Mouse (Mus musculus) liver, postnatal 0 days (tissue): Measurements from ENCODE around the gene Itsn1. TPM values are rescaled to one million over a fixed set of nuclear protein-coding genes. Genes with fewer than 3 reads are reported as not detected.
A peak's percentile ranks its signal among the peaks of the same experiment; 100 is the strongest.

Source experiments
- ATAC-seq: fragments of 200-750 bp; cut with Nextera tagmentation; 2 replicates; pipeline ENCODE4 v1.8.0; 2017; ENCODE audit warnings: mild to moderate bottlenecking, moderate library complexity
- DNase-seq: peaks from one replicate; pipeline ENCODE4 v3.0.0-alpha.2; 2016
- H3K27ac ChIP-seq: fragments of 300-500 bp; sonication (generic); 2 replicates; pipeline ENCODE4 v1.5.1; 2014; ENCODE audit warnings: antibody characterized with exemption, moderate library complexity, mild to moderate bottlenecking, low read depth
- H3K27me3 ChIP-seq: fragments of 300-500 bp; sonication (generic); 2 replicates; pipeline ENCODE4 v1.6.1; 2014; ENCODE audit warnings: low read length, control low read depth, mixed read lengths; ENCODE audit not compliant: insufficient read depth
- H3K36me3 ChIP-seq: fragments of 300-500 bp; sonication (generic); replicated peaks from 2 replicates; pipeline ENCODE4 v1.6.1; 2014; ENCODE audit warnings: mild to moderate bottlenecking, control low read depth, low read length, moderate library complexity, mixed read lengths; ENCODE audit not compliant: insufficient read depth
- H3K4me1 ChIP-seq: fragments of 300-500 bp; sonication (generic); 2 replicates; pipeline ENCODE4 v1.6.1; 2014; ENCODE audit warnings: antibody characterized with exemption, mild to moderate bottlenecking, control low read depth; ENCODE audit not compliant: insufficient read depth
- H3K4me2 ChIP-seq: fragments of 300-500 bp; sonication (generic); 2 replicates; pipeline ENCODE4 v1.6.1; 2014; ENCODE audit warnings: low read depth, mild to moderate bottlenecking, low read length, moderate library complexity, mixed read lengths
- H3K4me3 ChIP-seq: fragments of 300-500 bp; sonication (generic); 2 replicates; pipeline ENCODE4 v1.5.1; 2014; ENCODE audit warnings: low read depth, low read length
- H3K9ac ChIP-seq: fragments of 300-500 bp; sonication (generic); replicated peaks from 2 replicates; pipeline ENCODE4 v1.6.1; 2014; ENCODE audit warnings: mild to moderate bottlenecking, moderate library complexity
- H3K9me3 ChIP-seq: fragments of 300-500 bp; sonication (generic); 2 replicates; pipeline ENCODE4 v1.6.1; 2016; ENCODE audit warnings: mild to moderate bottlenecking, control low read depth, low read length, mixed read lengths
- CTCF ChIP-seq: sonication (generic); IDR thresholded peaks from 2 replicates; pipeline ENCODE4 v1.5.1; 2016; ENCODE audit warnings: antibody characterized with exemption, low read depth
- EP300 ChIP-seq: IDR thresholded peaks from 2 replicates; pipeline ENCODE4 v1.6.1; 2016; ENCODE audit warnings: antibody characterized with exemption, low read depth, mild to moderate bottlenecking
- WGBS: fragments of 180-500 bp; shearing (Covaris S2); extraction: QIAGEN DNeasy Blood & Tissue Kit; methylation state at CpG from one replicate; pipeline ENCODE4 v1.1.7; 2014; ENCODE audit not compliant: insufficient replicate concordance; 5-methylcytosine and 5-hydroxymethylcytosine counted together
- polyA plus RNA-seq: library from polyadenylated mRNA; unstranded; fragments of >200 nt; fragmentation: Nextera tagmentation; extraction: Ambion mirVana; gene quantifications from 2 replicates; pipeline ENCODE4 v1.2.1, GENCODE M21; 2015

Gene Itsn1
- polyA plus RNA-seq, 1 experiment from 2014 or later: 19.7 TPM

GRCm38 (mm10) chr16:91793507-91794278 lies 64.6 kb downstream of the Itsn1 start:
- DNase-seq (no peak), ATAC-seq (no peak)
- H3K9ac ChIP-seq: no peak overlapping the region
- no peaks in the 10 kb centered on the region for H3K9me3 ChIP-seq
- H3K4me3 ChIP-seq: no peak overlapping the region
- 22% methylated on average over 13 of the region's 13 CpGs for WGBS
- peak overlapping the region; percentile 79 for H3K27ac ChIP-seq
- peak overlapping the region; percentile 56 for H3K4me2 ChIP-seq
- peaks cover 2% of the 10 kb centered on the region; the same call in 1 of the 2 replicates for H3K36me3 ChIP-seq
- H3K4me1 ChIP-seq: peaks cover 38% of the 10 kb centered on the region
- no peaks in the 10 kb centered on the region for H3K27me3 ChIP-seq
- no peak for TF ChIP-seq CTCF
- 0 out of 2 replicates have a peak, but pooled peaks have one; percentile 28 for TF ChIP-seq EP300

DNA sequence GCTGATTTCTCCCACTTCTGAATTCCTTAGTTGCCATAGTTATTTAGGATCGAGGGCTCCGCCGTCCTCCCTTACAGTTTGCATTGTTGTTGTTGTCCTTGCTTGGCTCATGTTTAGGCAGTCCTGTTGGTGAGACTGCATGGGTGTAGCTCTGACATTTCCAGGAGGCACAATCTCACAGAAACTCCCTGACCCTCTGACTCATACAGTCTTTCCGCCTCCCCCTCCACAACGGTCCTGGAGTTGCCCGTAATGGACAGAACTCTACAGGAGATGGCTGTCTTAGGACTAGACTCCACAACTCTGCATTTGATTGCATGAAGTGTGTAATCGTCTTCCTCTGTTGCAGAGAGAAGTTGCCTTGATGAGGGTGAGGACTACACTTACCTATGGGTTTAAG lies 65.2 kb downstream of the Itsn1 start:
- no peak overlapping the region for H3K9ac ChIP-seq
- DNase-seq (no peak), ATAC-seq (no peak)
- peak overlapping the region; percentile 79 for H3K27ac ChIP-seq
- TF ChIP-seq EP300 (no peak), CTCF (no peak)
- H3K27me3 ChIP-seq: no peaks in the 10 kb centered on the region
- H3K4me3 ChIP-seq: no peak overlapping the region
- H3K9me3 ChIP-seq: no peaks in the 10 kb centered on the region
- WGBS: 63% methylated on average over 7 of the region's 7 CpGs
- H3K4me1 ChIP-seq: peaks cover 38% of the 10 kb centered on the region
- H3K36me3 ChIP-seq: peaks cover 2% of the 10 kb centered on the region; the same call in 1 of the 2 replicates
- H3K4me2 ChIP-seq: 0 out of 2 replicates have a peak overlapping the region, but pooled peaks have one; percentile 4

DNA sequence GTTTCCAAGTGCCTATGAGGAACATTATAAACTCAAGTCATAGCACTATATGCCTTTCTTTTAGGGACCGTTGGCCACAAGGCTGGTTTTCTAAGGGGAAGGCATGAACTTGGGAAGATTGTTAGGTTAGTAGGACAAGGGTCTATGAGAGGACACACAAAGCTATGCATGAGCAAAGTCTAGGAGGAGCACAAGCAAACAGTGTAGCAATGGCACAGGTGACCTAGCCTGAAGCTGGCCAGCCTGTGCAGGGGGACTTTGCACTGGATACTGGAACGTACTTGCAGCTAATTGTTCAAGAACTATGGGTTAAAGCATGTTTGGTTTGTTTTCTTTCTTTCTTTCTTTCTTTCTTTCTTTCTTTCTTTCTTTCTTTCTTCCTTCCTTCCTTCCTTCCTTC lies 66.0 kb downstream of the Itsn1 start:
- no peak overlapping the region for H3K4me3 ChIP-seq
- TF ChIP-seq EP300 (peak; percentile 66; the same call in 1 of the 2 replicates), CTCF (no peak)
- H3K36me3 ChIP-seq: peaks cover 2% of the 10 kb centered on the region; the same call in 1 of the 2 replicates
- no peaks in the 10 kb centered on the region for H3K9me3 ChIP-seq
- no peaks in the 10 kb centered on the region for H3K27me3 ChIP-seq
- DNase-seq (peak; percentile 47), ATAC-seq (peak; percentile 96)
- no peak overlapping the region for H3K4me2 ChIP-seq
- H3K27ac ChIP-seq: peak overlapping the region; percentile 79
- H3K4me1 ChIP-seq: peaks cover 33% of the 10 kb centered on the region
- no peak overlapping the region for H3K9ac ChIP-seq
- 62% methylated on average over 2 of the region's 2 CpGs for WGBS

GRCm38 (mm10) chr16:91795606-91796005 lies 66.5 kb downstream of the Itsn1 start:
- TF ChIP-seq EP300: no peak
- TF ChIP-seq CTCF: no peak
- ATAC-seq (no peak), DNase-seq (no peak)
- WGBS: 82% methylated on average over 9 of the region's 9 CpGs
- Histone ChIP-seq H3K9me3 (no peaks in the 10 kb centered on the region), H3K36me3 (peaks cover 2% of the 10 kb centered on the region; the same call in 1 of the 2 replicates), H3K27ac (peak overlapping the region; percentile 59), H3K4me1 (peaks cover 28% of the 10 kb centered on the region), H3K4me2 (no peak overlapping the region), H3K27me3 (no peaks in the 10 kb centered on the region), H3K4me3 (no peak overlapping the region), H3K9ac (no peak overlapping the region)

DNA sequence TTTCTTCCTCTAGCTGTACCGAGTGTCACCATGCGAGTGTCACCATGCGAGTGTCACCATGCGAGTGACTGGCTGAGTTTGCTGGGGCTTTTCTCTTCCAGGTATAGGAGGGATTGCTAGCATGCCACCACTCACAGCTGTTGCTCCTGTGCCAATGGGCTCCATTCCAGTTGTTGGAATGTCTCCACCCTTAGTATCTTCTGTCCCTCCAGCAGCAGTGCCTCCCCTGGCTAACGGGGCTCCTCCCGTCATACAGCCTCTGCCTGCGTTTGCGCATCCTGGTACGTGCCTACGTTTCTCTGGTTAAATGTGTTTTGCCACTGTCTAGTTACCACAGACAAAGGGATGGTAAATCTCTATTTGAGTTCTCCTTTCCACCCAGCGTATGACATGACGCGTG lies 72.3 kb downstream of the Itsn1 start:
- Histone ChIP-seq H3K9me3 (no peaks in the 10 kb centered on the region), H3K9ac (no peak overlapping the region), H3K36me3 (peaks cover 23% of the 10 kb centered on the region), H3K4me2 (no peak overlapping the region), H3K27ac (no peak overlapping the region), H3K27me3 (no peaks in the 10 kb centered on the region), H3K4me1 (peaks cover 5% of the 10 kb centered on the region), H3K4me3 (no peak overlapping the region)
- WGBS: 88% methylated on average over 13 of the region's 13 CpGs
- DNase-seq (no peak), ATAC-seq (no peak)
- TF ChIP-seq CTCF (no peak), EP300 (no peak)

- Histone ChIP-seq H3K4me3 (no peak overlapping the region), H3K27me3 (no peaks in the 10 kb centered on the region), H3K9ac (no peak overlapping the region), H3K4me1 (peaks cover 2% of the 10 kb centered on the region; the same call in 1 of the 2 replicates), H3K4me2 (no peak overlapping the region), H3K9me3 (no peaks in the 10 kb centered on the region), H3K27ac (no peak overlapping the region), H3K36me3 (peaks cover 30% of the 10 kb centered on the region)
- no peak for TF ChIP-seq EP300
- no peak for TF ChIP-seq CTCF
- WGBS: 79% methylated on average over 5 of the region's 5 CpGs
- ATAC-seq (no peak), DNase-seq (no peak)
These were observed 73.5 kb downstream of the Itsn1 start for GRCm38 (mm10) chr16:91802461-91803062.
